Mouse (Mus musculus) ES-E14 (cell line): Measurements from ENCODE around the gene Tmbim4. TPM values are rescaled to one million over a fixed set of nuclear protein-coding genes. Genes with fewer than 3 reads are reported as not detected.

Experiments used
- DNase-seq: peaks from one replicate; pipeline ENCODE4 v3.0.0-alpha.2; 2013; ENCODE audit warnings: low read depth, low spot score
- H3K27ac ChIP-seq: 2 replicates; pipeline ENCODE4 v1.5.1; 2012; ENCODE audit warnings: low read depth, mild to moderate bottlenecking, low read length, moderate library complexity, mixed read lengths; ENCODE audit not compliant: poor library complexity, insufficient read depth, severe bottlenecking
- H3K36me3 ChIP-seq: 2 replicates; pipeline ENCODE4 v1.6.1; 2012; ENCODE audit warnings: mild to moderate bottlenecking, low read length, moderate library complexity, mixed read lengths; ENCODE audit not compliant: control insufficient read depth, poor library complexity, insufficient read depth, severe bottlenecking
- H3K4me1 ChIP-seq, 2 experiments: fragments of 150-350 bp in 1 of 2; sonication (generic) in 1 of 2; 2 replicates each; pipeline ENCODE4 v1.6.1; 2012; ENCODE audit warnings: low read length in 2 of 2, mild to moderate bottlenecking in 1 of 2, mixed read lengths in 1 of 2; ENCODE audit not compliant: control insufficient read depth in 2 of 2, insufficient read depth in 2 of 2, poor library complexity in 1 of 2
- H3K4me3 ChIP-seq, 2 experiments: fragments of 150-350 bp in 1 of 2; sonication (generic) in 1 of 2; 2 replicates each; pipeline ENCODE4 v1.5.1; 2012; ENCODE audit warnings: low read length in 2 of 2, low read depth in 1 of 2, mild to moderate bottlenecking in 1 of 2, mixed read lengths in 1 of 2; ENCODE audit not compliant: insufficient read depth in 1 of 2, poor library complexity in 1 of 2, severe bottlenecking in 1 of 2
- H3K9ac ChIP-seq: 2 replicates; pipeline ENCODE4 v1.6.1; 2012; ENCODE audit warnings: low read depth, mild to moderate bottlenecking, low read length, mixed read lengths; ENCODE audit not compliant: poor library complexity, insufficient read depth, severe bottlenecking
- H3K9me3 ChIP-seq: fragments of 150-350 bp; sonication (generic); 2 replicates; pipeline ENCODE4 v1.6.1; 2012; ENCODE audit warnings: low read depth, mild to moderate bottlenecking, low read length; ENCODE audit not compliant: control insufficient read depth, insufficient read depth
- CHD2 ChIP-seq: IDR thresholded peaks from 2 replicates; pipeline ENCODE4 v1.6.1; 2014; ENCODE audit warnings: mild to moderate bottlenecking, low read depth, low read length, inconsistent platforms
- HCFC1 ChIP-seq: IDR thresholded peaks from 2 replicates; pipeline ENCODE4 v1.6.1; 2012; ENCODE audit warnings: low read length, inconsistent platforms, borderline replicate concordance; ENCODE audit not compliant: insufficient read depth
- MAFK ChIP-seq: IDR thresholded peaks from 2 replicates; pipeline ENCODE4 v1.6.1; 2014; ENCODE audit warnings: mild to moderate bottlenecking, low read depth, low read length, inconsistent platforms; ENCODE audit not compliant: insufficient read depth
- ZC3H11A ChIP-seq: IDR thresholded peaks from 2 replicates; pipeline ENCODE4 v1.6.1; 2012; ENCODE audit warnings: low read depth, mild to moderate bottlenecking, inconsistent platforms, low read length, borderline replicate concordance
- ZNF384 ChIP-seq: IDR thresholded peaks from 2 replicates; pipeline ENCODE4 v1.6.1; 2012; ENCODE audit warnings: low read depth, low read length, inconsistent platforms
- in situ Hi-C, 2 experiments: fragments of 600-800 bp; cut with MboI; formaldehyde crosslinking; loops; one replicate each; pipeline ENCODE4 v1.15.1; 2025; ENCODE audit warnings: low sequenced_read_pairs in 2 of 2, inconsistent platforms in 1 of 2; ENCODE audit not compliant: unreplicated experiment in 2 of 2
- total RNA-seq: library from RNA; depleted of rRNA; stranded (reverse); fragments of 300-350 nt; gene quantifications from 2 replicates; pipeline ENCODE4 v1.2.3, GENCODE M21; 2012; rRNA removed

The Tmbim4 gene
- total RNA-seq, 1 experiment = 125 TPM

DNA sequence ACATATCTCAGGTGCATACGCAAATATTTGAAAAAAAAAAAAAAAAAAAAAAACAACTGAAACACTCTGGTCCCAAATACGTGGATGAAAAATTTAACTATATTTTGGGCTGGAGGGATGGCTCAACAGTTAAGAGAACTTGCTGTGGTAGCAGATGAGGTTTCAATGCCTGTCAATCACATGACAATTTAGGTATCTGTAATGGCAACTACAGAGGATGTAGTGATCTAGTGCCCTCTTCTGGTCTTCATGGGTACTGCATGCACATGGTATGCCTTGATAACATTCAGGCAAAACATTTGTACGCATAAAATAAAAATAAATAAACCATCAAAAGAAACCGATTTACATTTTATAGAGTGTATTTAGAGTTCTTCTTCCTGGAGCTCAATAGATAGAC is 69.4 kb downstream of the Tmbim4 start:
- peak; percentile 26; the same call in 1 of the 2 replicates for TF ChIP-seq ZC3H11A
- peak; percentile 79 for TF ChIP-seq ZNF384
- no peak for TF ChIP-seq MAFK
- TF ChIP-seq HCFC1 = no peak
- TF ChIP-seq CHD2 = no peak
- no peaks in the 10 kb centered on the region for H3K9me3 ChIP-seq
- in situ Hi-C loops = loop anchor here in 1 of 2 experiments (25.0 kb wide), 1 partner anchor 592 kb away; no protein-coding TSS in a partner anchor
- no peaks in the 10 kb centered on the region for H3K36me3 ChIP-seq
- H3K4me3 ChIP-seq = no peak overlapping the region
- H3K4me1 ChIP-seq = peaks cover 0 to 7% of the 10 kb centered on the region in 2 experiments; a peak in 2 of 4 replicates
- no peak overlapping the region for H3K27ac ChIP-seq
- no peak overlapping the region for H3K9ac ChIP-seq
- peak; percentile 51 for DNase-seq

DNA sequence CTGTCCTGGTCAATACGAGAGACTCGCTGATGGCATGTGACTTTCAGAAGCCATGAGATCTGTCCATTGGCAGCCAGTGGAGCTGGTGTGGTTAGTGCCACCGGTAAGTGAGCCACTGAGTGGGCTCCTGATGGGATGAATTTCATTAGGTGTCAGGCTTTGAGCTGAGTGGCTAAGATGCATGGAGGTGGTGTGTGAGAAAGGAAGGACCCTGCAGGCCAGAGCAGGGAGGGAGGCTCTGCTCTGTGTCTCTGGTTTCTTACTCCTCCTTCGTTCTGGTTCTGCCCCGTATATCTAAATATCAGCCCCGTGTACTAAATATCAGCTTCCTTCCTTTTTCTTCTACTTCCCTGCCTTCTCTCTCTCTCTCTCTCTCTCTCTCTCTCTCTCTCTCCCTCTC is 69.9 kb downstream of the Tmbim4 start:
- Histone ChIP-seq H3K4me3 (no peak overlapping the region), H3K9me3 (no peaks in the 10 kb centered on the region), H3K4me1 (peaks cover 0 to 7% of the 10 kb centered on the region in 2 experiments; a peak in 2 of 4 replicates), H3K36me3 (no peaks in the 10 kb centered on the region), H3K27ac (no peak overlapping the region), H3K9ac (no peak overlapping the region)
- TF ChIP-seq HCFC1 (no peak), ZC3H11A (no peak), CHD2 (no peak), MAFK (no peak), ZNF384 (no peak)
- in situ Hi-C loops = loop anchor here in 1 of 2 experiments (25.0 kb wide), 1 partner anchor 591 kb away; no protein-coding TSS in a partner anchor
- no peak for DNase-seq

DNA sequence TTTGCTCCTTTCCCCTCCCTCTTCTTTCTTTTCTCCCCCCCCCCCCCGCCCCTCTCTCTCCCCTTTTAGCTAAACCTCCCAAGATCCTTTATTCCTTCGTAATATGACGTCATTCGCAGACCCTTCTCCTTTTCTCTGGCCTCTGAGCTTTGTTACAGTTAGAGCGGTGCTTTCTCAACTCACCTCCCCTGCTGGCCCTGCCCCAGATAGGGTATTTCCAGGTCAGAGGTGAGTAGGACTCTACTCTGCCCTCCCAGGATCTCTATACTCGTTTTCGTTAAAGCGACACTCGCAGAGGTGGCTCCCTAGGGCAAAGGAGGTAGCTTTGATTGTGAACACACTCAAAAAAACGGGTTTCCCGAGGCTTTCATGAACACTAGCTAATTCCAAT is 70.5 kb downstream of the Tmbim4 start:
- in situ Hi-C loops = loop anchor here in 1 of 2 experiments (25.0 kb wide), 1 partner anchor 590 kb away; no protein-coding TSS in a partner anchor
- peak overlapping the region in 1 of 2 experiments; percentile 6; a peak in 1 of 4 replicates for H3K4me3 ChIP-seq
- H3K4me1 ChIP-seq = peaks cover 0 to 7% of the 10 kb centered on the region in 2 experiments; a peak in 2 of 4 replicates
- no peak overlapping the region for H3K9ac ChIP-seq
- H3K36me3 ChIP-seq = no peaks in the 10 kb centered on the region
- H3K27ac ChIP-seq = no peak overlapping the region
- TF ChIP-seq HCFC1 (no peak), ZNF384 (no peak), MAFK (no peak), CHD2 (no peak)
- no peaks in the 10 kb centered on the region for H3K9me3 ChIP-seq
- DNase-seq = no peak

DNA sequence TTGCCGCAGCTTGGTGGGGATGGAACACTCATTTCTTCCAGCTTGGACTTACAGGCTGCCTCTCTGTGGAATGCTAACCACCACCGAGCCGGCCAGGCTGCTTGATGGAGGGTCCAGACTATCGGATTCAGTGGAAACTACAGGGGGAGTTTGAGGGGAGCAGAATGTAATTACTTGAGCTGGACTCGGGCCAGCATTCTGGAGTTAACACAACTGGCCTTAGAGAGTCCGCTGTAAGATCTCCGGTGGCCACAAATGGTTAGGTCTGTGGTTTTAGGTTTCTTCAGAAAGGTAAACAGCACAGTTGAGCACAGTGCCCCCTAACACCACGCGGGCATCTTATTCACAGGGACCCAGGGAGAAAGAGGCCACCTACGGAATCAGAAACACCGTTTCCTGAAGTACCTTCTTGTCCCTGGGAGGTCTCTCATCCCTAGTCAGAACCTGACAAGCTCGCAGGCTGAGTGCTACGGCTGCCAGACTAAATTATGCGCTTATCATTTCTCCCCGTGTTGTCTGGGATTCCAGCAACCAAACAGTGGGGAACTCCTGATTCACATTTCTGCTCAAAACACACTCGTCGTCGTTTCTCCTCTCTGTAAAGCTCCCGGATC is 71.0 kb downstream of the Tmbim4 start:
- H3K4me1 ChIP-seq = peaks cover 0 to 7% of the 10 kb centered on the region in 2 experiments; a peak in 2 of 4 replicates
- in situ Hi-C loops = loop anchor here in 1 of 2 experiments (25.0 kb wide), 1 partner anchor 590 kb away; no protein-coding TSS in a partner anchor
- no peaks in the 10 kb centered on the region for H3K36me3 ChIP-seq
- H3K27ac ChIP-seq = no peak overlapping the region
- H3K4me3 ChIP-seq = peak overlapping the region in 1 of 2 experiments; percentile 6; a peak in 1 of 4 replicates
- H3K9me3 ChIP-seq = no peaks in the 10 kb centered on the region
- H3K9ac ChIP-seq = no peak overlapping the region
- no peak for TF ChIP-seq MAFK
- DNase-seq = no peak

DNA sequence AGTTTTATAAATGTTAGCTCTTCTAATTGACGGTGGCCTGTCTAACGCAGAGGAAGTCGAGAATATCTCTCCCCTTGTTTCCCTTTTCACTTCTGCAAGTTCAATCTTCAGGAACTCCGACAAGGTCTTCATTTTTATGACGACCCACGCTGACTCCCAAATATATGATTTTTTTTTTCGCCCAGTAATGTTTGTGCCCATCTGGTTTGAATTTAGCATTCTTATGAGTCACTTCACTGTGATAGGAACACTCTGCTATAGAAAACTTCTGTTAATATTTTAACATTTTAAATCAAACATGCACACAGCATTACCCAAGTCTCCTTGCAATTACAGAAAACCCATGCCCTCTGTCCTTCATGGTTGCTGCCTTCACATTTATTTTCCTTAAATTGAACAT is 71.9 kb downstream of the Tmbim4 start:
- no peaks in the 10 kb centered on the region for H3K9me3 ChIP-seq
- in situ Hi-C loops = loop anchor here in 1 of 2 experiments (25.0 kb wide), 1 partner anchor 589 kb away; no protein-coding TSS in a partner anchor
- no peaks in the 10 kb centered on the region for H3K36me3 ChIP-seq
- peaks cover 0 to 3% of the 10 kb centered on the region in 2 experiments; a peak in 2 of 4 replicates for H3K4me1 ChIP-seq
- no peak overlapping the region for H3K27ac ChIP-seq
- no peak overlapping the region for H3K9ac ChIP-seq
- no peak overlapping the region for H3K4me3 ChIP-seq
- no peak for TF ChIP-seq MAFK
- no peak for TF ChIP-seq CHD2
- no peak for TF ChIP-seq ZNF384
- TF ChIP-seq HCFC1 = no peak
- no peak for TF ChIP-seq ZC3H11A
- no peak for DNase-seq

Other genes starting within 250 kb of the Tmbim4 start
- 26.6 and 38.3 TPM in 2 replicates for gene Helb, start 88.6 kb upstream of the Tmbim4 start, total RNA-seq
- 15.1 and 19.8 TPM in 2 replicates for gene Irak3, start 540 bp downstream of the Tmbim4 start, total RNA-seq
- 53.6 and 71.9 TPM in 2 replicates for gene Llph, start 25.5 kb downstream of the Tmbim4 start, total RNA-seq